Mouse (Mus musculus): ENCODE measurements around the gene Atrnl1. TPM values are rescaled to one million over a fixed set of nuclear protein-coding genes. Genes with fewer than 3 reads are reported as not detected.

The Atrnl1 gene
- polyA plus RNA-seq, 1 experiment = 8.8 TPM

DNA sequence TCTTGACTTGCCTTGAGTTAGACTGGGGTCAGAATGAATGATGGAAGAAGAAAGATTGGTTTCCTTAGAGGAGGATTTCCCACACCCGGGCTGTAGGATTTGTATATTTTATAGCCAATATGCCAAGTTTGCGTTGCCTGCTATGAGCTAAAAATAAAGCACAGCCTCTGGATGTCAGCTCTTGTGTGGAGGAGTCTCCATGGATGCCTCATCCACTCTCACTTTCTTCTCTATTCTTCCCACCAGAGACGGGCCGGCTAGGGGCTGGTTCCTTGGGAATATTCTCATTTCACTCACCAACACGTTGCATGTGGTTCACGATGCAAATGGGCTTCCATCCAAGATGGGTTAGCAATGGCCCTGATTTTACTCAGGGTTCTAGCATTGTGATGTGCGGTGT, 540.4 kb downstream of the Atrnl1 start:
- Histone ChIP-seq H3K27ac (ENCODE audit: insufficient read depth, low read depth, low read length) (no peak overlapping the region), H3K4me1 (ENCODE audit: control insufficient read depth, insufficient read depth, low read length) (no peaks in the 10 kb centered on the region), H3K4me3 (ENCODE audit: insufficient read depth, low read length) (no peak overlapping the region)
- TF ChIP-seq CTCF (IDR thresholded peaks at IDR 0.05; ENCODE audit: low read depth, low read length) = no peak
- no peak for TF ChIP-seq POLR2A (IDR thresholded peaks at IDR 0.05; ENCODE audit: borderline replicate concordance, low read depth, low read length)

DNA sequence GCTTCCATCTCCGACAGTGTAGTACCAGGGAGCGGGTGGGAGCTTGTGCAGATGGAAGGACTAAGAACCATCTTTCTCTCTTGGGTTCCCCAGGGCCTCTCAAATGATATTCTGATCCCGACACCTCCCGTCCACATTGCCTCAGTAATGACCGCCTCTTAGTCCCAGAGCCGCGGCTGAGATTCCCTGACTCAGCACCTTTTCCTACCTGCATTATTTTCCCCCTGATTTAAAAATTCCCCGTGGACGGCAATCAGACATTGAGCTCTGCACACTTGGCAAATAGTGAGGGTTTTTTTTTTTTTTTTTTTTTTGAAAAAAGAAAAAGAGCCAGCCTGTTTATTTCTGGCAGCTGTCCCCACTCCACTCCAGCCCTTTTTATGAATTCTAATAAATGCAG, 550.7 kb downstream of the Atrnl1 start:
- no peak overlapping the region for H3K4me3 ChIP-seq (ENCODE audit: insufficient read depth, low read length)
- no peak overlapping the region for H3K27ac ChIP-seq (ENCODE audit: insufficient read depth, low read depth, low read length)
- H3K4me1 ChIP-seq (ENCODE audit: control insufficient read depth, insufficient read depth, low read length) = no peaks in the 10 kb centered on the region
- TF ChIP-seq CTCF (IDR thresholded peaks at IDR 0.05; ENCODE audit: low read depth, low read length) = no peak

GRCm38 (mm10) chr19:58164896-58165634, 554.2 kb downstream of the Atrnl1 start:
- H3K27ac ChIP-seq (ENCODE audit: insufficient read depth, low read depth, low read length) = no peak overlapping the region
- TF ChIP-seq CTCF (IDR thresholded peaks at IDR 0.05; ENCODE audit: low read depth, low read length) (no peak), POLR2A (IDR thresholded peaks at IDR 0.05; ENCODE audit: borderline replicate concordance, low read depth, low read length) (no peak)
- H3K4me3 ChIP-seq (ENCODE audit: insufficient read depth, low read length) = no peak overlapping the region
- H3K4me1 ChIP-seq (ENCODE audit: control insufficient read depth, insufficient read depth, low read length) = no peaks in the 10 kb centered on the region

GRCm38 (mm10) chr19:58165635-58166015, 554.8 kb downstream of the Atrnl1 start:
- Histone ChIP-seq H3K4me3 (ENCODE audit: insufficient read depth, low read length) (no peak overlapping the region), H3K27ac (ENCODE audit: insufficient read depth, low read depth, low read length) (no peak overlapping the region), H3K4me1 (ENCODE audit: control insufficient read depth, insufficient read depth, low read length) (no peaks in the 10 kb centered on the region)
- TF ChIP-seq CTCF (IDR thresholded peaks at IDR 0.05; ENCODE audit: low read depth, low read length) (no peak), POLR2A (IDR thresholded peaks at IDR 0.05; ENCODE audit: borderline replicate concordance, low read depth, low read length) (no peak)

- Histone ChIP-seq H3K4me3 (ENCODE audit: insufficient read depth, low read length) (no peak overlapping the region), H3K27ac (ENCODE audit: insufficient read depth, low read depth, low read length) (no peak overlapping the region), H3K4me1 (ENCODE audit: control insufficient read depth, insufficient read depth, low read length) (no peaks in the 10 kb centered on the region)
- no peak for TF ChIP-seq POLR2A (IDR thresholded peaks at IDR 0.05; ENCODE audit: borderline replicate concordance, low read depth, low read length)
- no peak for TF ChIP-seq CTCF (IDR thresholded peaks at IDR 0.05; ENCODE audit: low read depth, low read length)
These were observed 555.3 kb downstream of the Atrnl1 start for GRCm38 (mm10) chr19:58166147-58166546.

- no peak overlapping the region for H3K27ac ChIP-seq (ENCODE audit: insufficient read depth, low read depth, low read length)
- no peaks in the 10 kb centered on the region for H3K4me1 ChIP-seq (ENCODE audit: control insufficient read depth, insufficient read depth, low read length)
- TF ChIP-seq CTCF (IDR thresholded peaks at IDR 0.05; ENCODE audit: low read depth, low read length) = no peak
- TF ChIP-seq POLR2A (IDR thresholded peaks at IDR 0.05; ENCODE audit: borderline replicate concordance, low read depth, low read length) = no peak
- H3K4me3 ChIP-seq (ENCODE audit: insufficient read depth, low read length) = no peak overlapping the region
These were observed 567.6 kb downstream of the Atrnl1 start for GRCm38 (mm10) chr19:58178410-58178809.

DNA sequence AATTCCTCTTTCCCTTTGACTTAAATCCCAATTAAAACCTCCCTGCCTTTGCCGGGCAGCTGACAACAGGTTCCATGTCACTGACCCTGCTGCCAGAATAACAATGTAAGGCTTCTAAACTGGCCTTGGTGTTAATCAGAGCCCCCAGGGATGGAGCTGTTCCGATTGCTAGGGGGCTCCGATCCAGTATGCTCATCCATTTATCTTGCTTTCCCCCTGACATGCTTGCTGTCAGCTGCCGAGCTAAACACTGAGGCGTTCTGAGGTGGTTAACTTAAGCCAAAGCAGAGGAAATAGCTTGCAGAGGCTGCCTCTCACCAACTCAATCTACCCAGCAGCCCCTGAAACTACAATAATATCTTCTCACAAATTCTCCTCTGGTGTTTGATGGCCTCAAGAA, 569.9 kb downstream of the Atrnl1 start:
- no peak for TF ChIP-seq CTCF (IDR thresholded peaks at IDR 0.05; ENCODE audit: low read depth, low read length)
- no peak for TF ChIP-seq POLR2A (IDR thresholded peaks at IDR 0.05; ENCODE audit: borderline replicate concordance, low read depth, low read length)
- no peak overlapping the region for H3K4me3 ChIP-seq (ENCODE audit: insufficient read depth, low read length)
- H3K27ac ChIP-seq (ENCODE audit: insufficient read depth, low read depth, low read length) = no peak overlapping the region
- H3K4me1 ChIP-seq (ENCODE audit: control insufficient read depth, insufficient read depth, low read length) = no peaks in the 10 kb centered on the region

Other genes with a start within 250 kb of the Atrnl1 start
- 4.8 and 8.8 TPM in 2 replicates for gene Trub1, start 158.1 kb upstream of the Atrnl1 start, polyA plus RNA-seq (2012; ENCODE audit: insufficient read depth, insufficient read length, missing spikeins)